Mouse (Mus musculus): ENCODE results near the gene Gdf15.

DNA sequence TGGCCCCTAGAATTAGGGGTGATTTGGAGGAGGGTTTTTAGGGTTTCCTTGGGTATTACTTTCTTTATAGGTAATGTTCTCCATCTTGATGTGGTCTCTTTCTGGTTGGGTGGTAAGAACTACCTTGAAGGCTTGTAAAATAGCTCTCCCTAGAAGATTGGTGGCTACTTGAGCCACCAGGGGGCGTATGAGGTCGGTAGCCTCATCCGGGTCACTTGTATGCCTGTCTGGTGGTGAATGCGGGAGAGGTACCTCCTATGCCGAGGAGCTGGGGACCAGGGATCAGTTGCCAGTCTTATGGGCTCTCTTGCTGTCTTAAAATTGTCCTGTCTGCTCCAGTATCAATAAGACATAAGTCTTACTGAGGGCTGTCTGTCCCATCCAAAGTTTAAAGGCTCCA is 7.2 kb downstream of the Gdf15 start:
- TF ChIP-seq CTCF (IDR thresholded peaks at IDR 0.05; ENCODE audit: borderline replicate concordance, control insufficient read depth, extremely low read depth, insufficient read depth, low read length, poor library complexity) (0 out of 2 replicates have a peak, but pooled peaks have one; percentile 15), POLR2A (IDR thresholded peaks at IDR 0.05; ENCODE audit: control insufficient read depth, extremely low read depth, insufficient read depth, low read length, poor library complexity) (no peak)

Measured in thymus, adult 2 months (tissue).